Mouse (Mus musculus) CH12.LX (cell line): Measurements from ENCODE around the gene Zfp981. TPM values are rescaled to one million over a fixed set of nuclear protein-coding genes. Genes with fewer than 3 reads are reported as not detected.
"Not testable (repeated sequence)": the region's sequence is repeated elsewhere in the genome, so short reads cannot be mapped to it uniquely, and the experiment has no call there.

Source experiments
- DNase-seq: peaks from one replicate; pipeline ENCODE4 v3.0.0-alpha.2; 2013; ENCODE audit errors: extremely low read depth
- H3K27ac ChIP-seq: 2 replicates; pipeline ENCODE4 v1.5.1; 2012; ENCODE audit warnings: low read depth, mild to moderate bottlenecking, control low read depth, moderate library complexity; ENCODE audit not compliant: insufficient read depth
- H3K27me3 ChIP-seq: replicated peaks from 2 replicates; pipeline ENCODE3; 2012; ENCODE audit warnings: inconsistent platforms
- H3K36me3 ChIP-seq, 2 experiments: replicated peaks in 1 of 2; 2 replicates each; pipeline versions ENCODE3 to v1.6.1; 2012; ENCODE audit warnings: inconsistent platforms in 1 of 2, low read length in 1 of 2, mild to moderate bottlenecking in 1 of 2, mixed read lengths in 1 of 2, moderate library complexity in 1 of 2; ENCODE audit not compliant: control insufficient read depth in 1 of 2, insufficient read depth in 1 of 2
- H3K4me1 ChIP-seq, 2 experiments: 2 replicates each; pipeline ENCODE4 v1.6.1; 2012; ENCODE audit warnings: inconsistent platforms in 1 of 2, moderate library complexity in 1 of 2; ENCODE audit not compliant: insufficient read depth in 2 of 2, control insufficient read depth in 1 of 2
- H3K4me2 ChIP-seq: 2 replicates; pipeline ENCODE4 v1.6.1; 2012; ENCODE audit warnings: low read depth, mild to moderate bottlenecking, control low read depth; ENCODE audit not compliant: poor library complexity, insufficient read depth, severe bottlenecking
- H3K4me3 ChIP-seq, 3 experiments: fragments of 150-350 bp in 1 of 3; sonication (generic) in 1 of 3; replicated peaks in 1 of 3; 2 replicates each; pipeline versions ENCODE3 to v1.5.1; 2011 to 2012; ENCODE audit warnings: low read depth in 2 of 3, low read length in 2 of 3, mild to moderate bottlenecking in 2 of 3, moderate library complexity in 2 of 3, control low read depth in 1 of 3, improper control_type of control experiment in 1 of 3, inconsistent platforms in 1 of 3, mixed read lengths in 1 of 3; ENCODE audit not compliant: poor library complexity in 1 of 3
- H3K79me2 ChIP-seq: replicated peaks from 2 replicates; pipeline ENCODE4 v1.6.1; 2012; ENCODE audit warnings: mild to moderate bottlenecking, moderate library complexity; ENCODE audit not compliant: control insufficient read depth, poor library complexity, insufficient read depth, severe bottlenecking; ENCODE audit errors: extremely low read depth
- H3K9ac ChIP-seq: 2 replicates; pipeline ENCODE4 v1.6.1; 2012; ENCODE audit warnings: low read depth, mild to moderate bottlenecking, control low read depth, moderate library complexity; ENCODE audit not compliant: insufficient read depth
- H3K9me3 ChIP-seq: replicated peaks from 2 replicates; pipeline ENCODE3; 2012; ENCODE audit warnings: low read length, inconsistent platforms, mixed read lengths
- CHD1 ChIP-seq: IDR thresholded peaks from 2 replicates; pipeline ENCODE4 v1.6.1; 2012; ENCODE audit warnings: low read depth, low read length, improper control_type of control experiment, inconsistent platforms
- CHD2 ChIP-seq: IDR thresholded peaks from 2 replicates; pipeline ENCODE4 v1.6.1; 2011; ENCODE audit warnings: low read length, improper control_type of control experiment
- CTCF ChIP-seq, 2 experiments: IDR thresholded peaks in 1 of 2; conservative IDR thresholded peaks in 1 of 2; 2 replicates each; pipeline ENCODE4 v1.5.1; 2011 to 2012; ENCODE audit warnings: low read depth in 2 of 2, low read length in 2 of 2, improper control_type of control experiment in 1 of 2, inconsistent platforms in 1 of 2, mild to moderate bottlenecking in 1 of 2, moderate library complexity in 1 of 2
- E2F4 ChIP-seq: IDR thresholded peaks from 2 replicates; pipeline ENCODE4 v1.6.1; 2011; ENCODE audit warnings: low read depth, low read length, improper control_type of control experiment; ENCODE audit not compliant: insufficient replicate concordance
- EP300 ChIP-seq: IDR thresholded peaks from 2 replicates; pipeline ENCODE4 v1.6.1; 2011; ENCODE audit warnings: low read length, improper control_type of control experiment
- ETS1 ChIP-seq: conservative IDR thresholded peaks from 2 replicates; pipeline ENCODE4 v1.6.1; 2012; ENCODE audit warnings: low read depth, mild to moderate bottlenecking, inconsistent platforms, low read length, improper control_type of control experiment, moderate library complexity
- GABPA ChIP-seq: IDR thresholded peaks from 2 replicates; pipeline ENCODE4 v1.6.1; 2012; ENCODE audit warnings: low read depth, low read length, improper control_type of control experiment, inconsistent platforms; ENCODE audit not compliant: insufficient replicate concordance
- IRF4 ChIP-seq: IDR thresholded peaks from 2 replicates; pipeline ENCODE4 v1.6.1; 2014; ENCODE audit warnings: low read depth, mild to moderate bottlenecking, inconsistent platforms, low read length, improper control_type of control experiment
- JUN ChIP-seq: IDR thresholded peaks from 2 replicates; pipeline ENCODE4 v1.6.1; 2011; ENCODE audit warnings: low read depth, mild to moderate bottlenecking, low read length, improper control_type of control experiment, moderate library complexity; ENCODE audit not compliant: insufficient read depth
- JUND ChIP-seq: conservative IDR thresholded peaks from 2 replicates; pipeline ENCODE4 v1.6.1; 2011; ENCODE audit warnings: low read depth, low read length, improper control_type of control experiment
- KAT2A ChIP-seq: IDR thresholded peaks from 2 replicates; pipeline ENCODE4 v1.6.1; 2012; ENCODE audit warnings: low read length, improper control_type of control experiment, inconsistent platforms; ENCODE audit not compliant: insufficient replicate concordance
- MAFK ChIP-seq: IDR thresholded peaks from 2 replicates; pipeline ENCODE4 v1.6.1; 2011; ENCODE audit warnings: low read length, improper control_type of control experiment; ENCODE audit not compliant: insufficient replicate concordance
- MAX ChIP-seq: IDR thresholded peaks from 2 replicates; pipeline ENCODE4 v1.6.1; 2011; ENCODE audit warnings: low read length, improper control_type of control experiment
- MAZ ChIP-seq: IDR thresholded peaks from 2 replicates; pipeline ENCODE4 v1.6.1; 2012; ENCODE audit warnings: low read depth, mild to moderate bottlenecking, inconsistent platforms, low read length, improper control_type of control experiment, moderate library complexity
- MEF2A ChIP-seq: IDR thresholded peaks from 2 replicates; pipeline ENCODE4 v1.6.1; 2014; ENCODE audit warnings: low read depth, mild to moderate bottlenecking, inconsistent platforms, low read length, improper control_type of control experiment, borderline replicate concordance
- MXI1 ChIP-seq: IDR thresholded peaks from 2 replicates; pipeline ENCODE4 v1.6.1; 2011; ENCODE audit warnings: mild to moderate bottlenecking, low read depth, low read length, improper control_type of control experiment
- NELFE ChIP-seq: IDR thresholded peaks from 2 replicates; pipeline ENCODE4 v1.6.1; 2011; ENCODE audit warnings: low read depth, low read length, improper control_type of control experiment
- NRF1 ChIP-seq: IDR thresholded peaks from 2 replicates; pipeline ENCODE4 v1.6.1; 2014; ENCODE audit warnings: low read depth, mild to moderate bottlenecking, inconsistent platforms, low read length, improper control_type of control experiment, moderate library complexity
- PAX5 ChIP-seq: IDR thresholded peaks from 2 replicates; pipeline ENCODE4 v1.6.1; 2012; ENCODE audit warnings: low read length, inconsistent platforms, mixed read lengths
- POLR2A ChIP-seq: IDR thresholded peaks from 2 replicates; pipeline ENCODE4 v1.6.1; 2011; ENCODE audit warnings: low read depth, mild to moderate bottlenecking, improper control_type of control experiment, low read length
- POLR2AphosphoS2 ChIP-seq: IDR thresholded peaks from 2 replicates; pipeline ENCODE4 v1.6.1; 2011; ENCODE audit warnings: low read depth, low read length, improper control_type of control experiment
- RAD21 ChIP-seq: IDR thresholded peaks from 2 replicates; pipeline ENCODE4 v1.6.1; 2011; ENCODE audit warnings: low read depth, mild to moderate bottlenecking, low read length, improper control_type of control experiment, moderate library complexity
- SIN3A ChIP-seq: IDR thresholded peaks from 2 replicates; pipeline ENCODE4 v1.6.1; 2012; ENCODE audit warnings: low read length, improper control_type of control experiment, inconsistent platforms
- SMC3 ChIP-seq: IDR thresholded peaks from 2 replicates; pipeline ENCODE4 v1.6.1; 2011; ENCODE audit warnings: low read depth, low read length, improper control_type of control experiment
- TBP ChIP-seq: conservative IDR thresholded peaks from 2 replicates; pipeline ENCODE4 v1.6.1; 2011; ENCODE audit warnings: low read depth, low read length, improper control_type of control experiment
- TCF12 ChIP-seq: IDR thresholded peaks from 2 replicates; pipeline ENCODE4 v1.6.1; 2014; ENCODE audit warnings: low read depth, mild to moderate bottlenecking, inconsistent platforms, low read length, improper control_type of control experiment
- USF1 ChIP-seq: IDR thresholded peaks from 2 replicates; pipeline ENCODE4 v1.6.1; 2014; ENCODE audit warnings: low read depth, mild to moderate bottlenecking, inconsistent platforms, low read length, improper control_type of control experiment
- USF2 ChIP-seq: conservative IDR thresholded peaks from 2 replicates; pipeline ENCODE4 v1.6.1; 2011; ENCODE audit warnings: low read depth, low read length, improper control_type of control experiment
- ZC3H11A ChIP-seq: IDR thresholded peaks from 2 replicates; pipeline ENCODE4 v1.6.1; 2012; ENCODE audit warnings: low read depth, mild to moderate bottlenecking, inconsistent platforms, low read length, improper control_type of control experiment
- ZKSCAN1 ChIP-seq: IDR thresholded peaks from 2 replicates; pipeline ENCODE4 v1.6.1; 2012; ENCODE audit warnings: low read depth, inconsistent platforms, low read length, improper control_type of control experiment, borderline replicate concordance
- ZNF384 ChIP-seq: IDR thresholded peaks from 2 replicates; pipeline ENCODE4 v1.6.1; 2012; ENCODE audit warnings: low read depth, low read length, improper control_type of control experiment, inconsistent platforms
- dilution Hi-C: fragments of 300-500 bp; cut with MboI; formaldehyde crosslinking; loops from 2 replicates; pipeline ENCODE4 v1.14.3; 2020; ENCODE audit warnings: low sequenced_read_pairs; ENCODE audit not compliant: extremely low pct_unique_long_range_greater_than_20kb, extremely low pct_ligation_motif_present
- in situ Hi-C: fragments of 300-500 bp; cut with MboI; formaldehyde crosslinking; loops from 3 replicates; pipeline ENCODE4 v1.14.3; 2019; ENCODE audit warnings: low sequenced_read_pairs, low pct_ligation_motif_present, low pct_unique_long_range_greater_than_20kb, mixed read lengths
- polyA plus RNA-seq: library from polyadenylated mRNA; unstranded; fragments of >175 nt; gene quantifications from 2 replicates; pipeline ENCODE4 v1.2.1, GENCODE M21; 2012; ENCODE audit warnings: low read depth; ENCODE audit not compliant: insufficient read length
- total RNA-seq, 2 experiments: library from RNA; depleted of rRNA; stranded (reverse); fragments of 300-350 nt in 1 of 2; fragments of >200 nt in 1 of 2; gene quantifications; 2 replicates each; pipeline ENCODE4 v1.2.3; 2012 to 2014

Gene Zfp981
- total and polyA plus RNA-seq, 3 experiments, result not detected

- Histone ChIP-seq H3K9ac (no peak overlapping the region), H3K9me3 (peaks cover 40% of the 10 kb centered on the region), H3K27ac (no peak overlapping the region), H3K4me2 (no peak overlapping the region), H3K27me3 (no peaks in the 10 kb centered on the region), H3K4me3 (no peak overlapping the region), H3K36me3 (no peaks in the 10 kb centered on the region), H3K4me1 (no peaks in the 10 kb centered on the region), H3K79me2 (no peaks in the 10 kb centered on the region)
- in situ Hi-C loops (no loop called here), dilution Hi-C loops (no loop called here)
- DNase-seq, result no peak
- TF ChIP-seq MEF2A (no peak), ZKSCAN1 (no peak), CHD1 (no peak), NRF1 (no peak), MXI1 (no peak), ETS1 (no peak), CHD2 (no peak), E2F4 (no peak), USF1 (no peak), IRF4 (no peak), CTCF (conservative IDR thresholded peaks at IDR 0.05 in 1 of 2, IDR thresholded peaks at IDR 0.05 in 1 of 2; ENCODE audit: low read depth in 2 of 2, low read length in 2 of 2) (no peak), SMC3 (no peak), MAZ (no peak), POLR2A (no peak), NELFE (no peak), SIN3A (no peak), EP300 (no peak)
These were observed 44.7 kb upstream of the Zfp981 start for GRCm38 (mm10) chr4:146457126-146457525.

GRCm38 (mm10) chr4:146457720-146458119, 44.1 kb upstream of the Zfp981 start:
- TF ChIP-seq TCF12 (no peak), TBP (no peak), POLR2AphosphoS2 (no peak), GABPA (no peak), MAX (no peak), RAD21 (no peak), JUN (no peak), NELFE (no peak), ZC3H11A (no peak), KAT2A (no peak), JUND (no peak), EP300 (no peak), ZNF384 (no peak), POLR2A (no peak), MAFK (no peak), USF2 (no peak), CTCF (conservative IDR thresholded peaks at IDR 0.05 in 1 of 2, IDR thresholded peaks at IDR 0.05 in 1 of 2; ENCODE audit: low read depth in 2 of 2, low read length in 2 of 2) (no peak), ETS1 (no peak), PAX5 (no peak), CHD1 (no peak)
- Histone ChIP-seq H3K4me2 (no peak overlapping the region), H3K36me3 (no peaks in the 10 kb centered on the region), H3K4me3 (no peak overlapping the region), H3K9ac (no peak overlapping the region), H3K79me2 (no peaks in the 10 kb centered on the region), H3K27me3 (no peaks in the 10 kb centered on the region), H3K27ac (no peak overlapping the region), H3K4me1 (no peaks in the 10 kb centered on the region), H3K9me3 (peaks cover 38% of the 10 kb centered on the region)
- in situ Hi-C loops (no loop called here), dilution Hi-C loops (no loop called here)
- DNase-seq, result no peak

- H3K27ac ChIP-seq, H3K27me3 ChIP-seq, H3K4me1 ChIP-seq, H3K36me3 ChIP-seq, DNase-seq, in situ Hi-C loops, H3K79me2 ChIP-seq, H3K9ac ChIP-seq, dilution Hi-C loops, H3K4me3 ChIP-seq, H3K4me2 ChIP-seq: not testable (repeated sequence)
- peaks cover 30% of the 10 kb centered on the region for H3K9me3 ChIP-seq
These were observed 42.0 kb upstream of the Zfp981 start for GRCm38 (mm10) chr4:146459822-146460221.
